Mouse (Mus musculus): ENCODE data around the gene Ccdc114. TPM values are rescaled to one million over a fixed set of nuclear protein-coding genes. Genes with fewer than 3 reads are reported as not detected.

The Ccdc114 gene
- total and polyA plus RNA-seq, 3 experiments, result 0.07 to 0.22 TPM; not detected in 1

GRCm38 (mm10) chr7:45988344-45988743 is 64.5 kb downstream of the Ccdc114 start:
- Histone ChIP-seq H3K9me3 (replicated peaks) (no peaks in the 10 kb centered on the region), H3K4me1 (ENCODE audit: insufficient read depth, low read depth, low read length) (no peaks in the 10 kb centered on the region), H3K27me3 (ENCODE audit: insufficient read depth, low read length) (peaks cover 5% of the 10 kb centered on the region; the same call in 1 of the 2 replicates), H3K4me3 (ENCODE audit: low read depth, low read length) (no peak overlapping the region), H3K36me3 (replicated peaks) (no peaks in the 10 kb centered on the region)
- no peak for TF ChIP-seq TAL1 (conservative IDR thresholded peaks at IDR 0.05; ENCODE audit: low read depth, low read length)
- no peak for ATAC-seq (ENCODE audit: extremely low read depth, insufficient number of reproducible peaks, low FRiP score, poor library complexity, severe bottlenecking)
- no peak for DNase-seq (ENCODE audit: low spot score)

GRCm38 (mm10) chr7:45992470-45992869 is 68.6 kb downstream of the Ccdc114 start:
- Histone ChIP-seq H3K27me3 (ENCODE audit: insufficient read depth, low read length) (peaks cover 12% of the 10 kb centered on the region; the same call in 1 of the 2 replicates), H3K36me3 (replicated peaks) (no peaks in the 10 kb centered on the region), H3K9me3 (replicated peaks) (no peaks in the 10 kb centered on the region), H3K4me1 (ENCODE audit: insufficient read depth, low read depth, low read length) (no peaks in the 10 kb centered on the region), H3K4me3 (ENCODE audit: low read depth, low read length) (no peak overlapping the region)
- no peak for TF ChIP-seq CTCF (IDR thresholded peaks at IDR 0.05; ENCODE audit: low read depth, low read length)
- TF ChIP-seq POLR2AphosphoS5 (IDR thresholded peaks at IDR 0.05; ENCODE audit: insufficient replicate concordance, low read depth, low read length), result no peak
- no peak for TF ChIP-seq TAL1 (conservative IDR thresholded peaks at IDR 0.05; ENCODE audit: low read depth, low read length)
- no peak for TF ChIP-seq GATA2 (IDR thresholded peaks at IDR 0.05; ENCODE audit: borderline replicate concordance, low read depth, low read length)
- TF ChIP-seq GATA1 (IDR thresholded peaks at IDR 0.05; ENCODE audit: borderline replicate concordance, low read length), result no peak
- ATAC-seq (ENCODE audit: extremely low read depth, insufficient number of reproducible peaks, low FRiP score, poor library complexity, severe bottlenecking) (no peak), DNase-seq (ENCODE audit: low spot score) (no peak)

Other genes starting within 250 kb of the Ccdc114 start
Only the 20 nearest of the 21 such genes appear.
- gene Sec1, start 229.7 kb upstream of the Ccdc114 start, total RNA-seq (2014; fragmentation: Nextera tagmentation), result not detected in 2 replicates
- gene Sec1, start 229.7 kb upstream of the Ccdc114 start, total RNA-seq (2017), result not detected in 2 replicates
- gene Sec1, start 229.7 kb upstream of the Ccdc114 start, polyA plus RNA-seq (2012), result 0.02 TPM in 1 of 2 replicates, not detected in the other
- 0.92 and 3.5 TPM in 2 replicates for gene Car11, start 224.2 kb upstream of the Ccdc114 start, total RNA-seq (2014; fragmentation: Nextera tagmentation)
- gene Car11, start 224.2 kb upstream of the Ccdc114 start, total RNA-seq (2017), result 0.16 and 0.58 TPM in 2 replicates
- 0.63 and 0.78 TPM in 2 replicates for gene Car11, start 224.2 kb upstream of the Ccdc114 start, polyA plus RNA-seq (2012)
- gene Dbp, start 219.0 kb upstream of the Ccdc114 start, total RNA-seq (2014; fragmentation: Nextera tagmentation), result 22.8 and 30.2 TPM in 2 replicates
- gene Dbp, start 219.0 kb upstream of the Ccdc114 start, total RNA-seq (2017), result 33.7 and 37.8 TPM in 2 replicates
- 18.0 and 23.0 TPM in 2 replicates for gene Dbp, start 219.0 kb upstream of the Ccdc114 start, polyA plus RNA-seq (2012)
- gene Rpl18, start 208.6 kb upstream of the Ccdc114 start, total RNA-seq (2014; fragmentation: Nextera tagmentation), result 3,054 and 3,291 TPM in 2 replicates
- 1,837 and 1,972 TPM in 2 replicates for gene Rpl18, start 208.6 kb upstream of the Ccdc114 start, total RNA-seq (2017)
- gene Rpl18, start 208.6 kb upstream of the Ccdc114 start, polyA plus RNA-seq (2012), result 14,383 and 17,578 TPM in 2 replicates
- 16.3 and 21.4 TPM in 2 replicates for gene Sphk2, start 206.1 kb upstream of the Ccdc114 start, total RNA-seq (2014; fragmentation: Nextera tagmentation)
- 9.3 and 9.8 TPM in 2 replicates for gene Sphk2, start 206.1 kb upstream of the Ccdc114 start, total RNA-seq (2017)
- gene Sphk2, start 206.1 kb upstream of the Ccdc114 start, polyA plus RNA-seq (2012), result 96.0 and 115 TPM in 2 replicates
- gene Fam83e, start 202.9 kb upstream of the Ccdc114 start, total RNA-seq (2014; fragmentation: Nextera tagmentation), result 0.34 and 0.38 TPM in 2 replicates
- 1.2 and 1.3 TPM in 2 replicates for gene Fam83e, start 202.9 kb upstream of the Ccdc114 start, total RNA-seq (2017)
- gene Fam83e, start 202.9 kb upstream of the Ccdc114 start, polyA plus RNA-seq (2012), result 0.49 and 0.77 TPM in 2 replicates
- gene Spaca4, start 198.3 kb upstream of the Ccdc114 start, total RNA-seq (2014; fragmentation: Nextera tagmentation), result not detected in 2 replicates
- not detected in 2 replicates for gene Spaca4, start 198.3 kb upstream of the Ccdc114 start, total RNA-seq (2017)
- gene Spaca4, start 198.3 kb upstream of the Ccdc114 start, polyA plus RNA-seq (2012), result not detected in 2 replicates
- 1.1 TPM in 1 of 2 replicates, not detected in the other for gene Lmtk3, start 140.3 kb upstream of the Ccdc114 start, total RNA-seq (2014; fragmentation: Nextera tagmentation)
- gene Lmtk3, start 140.3 kb upstream of the Ccdc114 start, total RNA-seq (2017), result not detected in 2 replicates
- gene Lmtk3, start 140.3 kb upstream of the Ccdc114 start, polyA plus RNA-seq (2012), result 0.03 TPM in 2 replicates
- gene Sult2b1, start 139.4 kb upstream of the Ccdc114 start, total RNA-seq (2014; fragmentation: Nextera tagmentation), result not detected in 2 replicates
- gene Sult2b1, start 139.4 kb upstream of the Ccdc114 start, total RNA-seq (2017), result 0.05 and 0.35 TPM in 2 replicates
- gene Sult2b1, start 139.4 kb upstream of the Ccdc114 start, polyA plus RNA-seq (2012), result not detected in 2 replicates
- 14.5 and 18.5 TPM in 2 replicates for gene Cyth2, start 109.5 kb upstream of the Ccdc114 start, total RNA-seq (2014; fragmentation: Nextera tagmentation)
- 40.9 and 47.6 TPM in 2 replicates for gene Cyth2, start 109.5 kb upstream of the Ccdc114 start, total RNA-seq (2017)
- 85.5 and 121 TPM in 2 replicates for gene Cyth2, start 109.5 kb upstream of the Ccdc114 start, polyA plus RNA-seq (2012)
- gene Kcnj14, start 99.3 kb upstream of the Ccdc114 start, total RNA-seq (2014; fragmentation: Nextera tagmentation), result 0.30 TPM in 1 of 2 replicates, not detected in the other
- gene Kcnj14, start 99.3 kb upstream of the Ccdc114 start, total RNA-seq (2017), result 0.23 and 0.33 TPM in 2 replicates
- gene Kcnj14, start 99.3 kb upstream of the Ccdc114 start, polyA plus RNA-seq (2012), result 0.39 and 0.57 TPM in 2 replicates
- 10.2 and 16.9 TPM in 2 replicates for gene Grwd1, start 93.1 kb upstream of the Ccdc114 start, total RNA-seq (2014; fragmentation: Nextera tagmentation)
- 20.6 and 21.9 TPM in 2 replicates for gene Grwd1, start 93.1 kb upstream of the Ccdc114 start, total RNA-seq (2017)
- 62.9 and 72.8 TPM in 2 replicates for gene Grwd1, start 93.1 kb upstream of the Ccdc114 start, polyA plus RNA-seq (2012)
- gene Kdelr1, start 51.3 kb upstream of the Ccdc114 start, total RNA-seq (2014; fragmentation: Nextera tagmentation), result 125 and 135 TPM in 2 replicates
- 54.8 and 55.2 TPM in 2 replicates for gene Kdelr1, start 51.3 kb upstream of the Ccdc114 start, total RNA-seq (2017)
- gene Kdelr1, start 51.3 kb upstream of the Ccdc114 start, polyA plus RNA-seq (2012), result 209 and 350 TPM in 2 replicates
- gene Grin2d, start 45.7 kb upstream of the Ccdc114 start, total RNA-seq (2014; fragmentation: Nextera tagmentation), result not detected in 2 replicates
- gene Grin2d, start 45.7 kb upstream of the Ccdc114 start, total RNA-seq (2017), result under 0.01 and 0.11 TPM in 2 replicates
- gene Grin2d, start 45.7 kb upstream of the Ccdc114 start, polyA plus RNA-seq (2012), result 0.01 TPM in 2 replicates
- gene Syngr4, start 27.4 kb upstream of the Ccdc114 start, total RNA-seq (2014; fragmentation: Nextera tagmentation), result 33.2 and 36.2 TPM in 2 replicates
- gene Syngr4, start 27.4 kb upstream of the Ccdc114 start, total RNA-seq (2017), result 3.7 and 6.4 TPM in 2 replicates
- 42.5 and 44.9 TPM in 2 replicates for gene Syngr4, start 27.4 kb upstream of the Ccdc114 start, polyA plus RNA-seq (2012)
- 14.4 and 15.3 TPM in 2 replicates for gene Tmem143, start 27.1 kb upstream of the Ccdc114 start, total RNA-seq (2014; fragmentation: Nextera tagmentation)
- gene Tmem143, start 27.1 kb upstream of the Ccdc114 start, total RNA-seq (2017), result 11.7 and 13.2 TPM in 2 replicates
- gene Tmem143, start 27.1 kb upstream of the Ccdc114 start, polyA plus RNA-seq (2012), result 33.8 and 37.8 TPM in 2 replicates
- gene Emp3, start 2.7 kb upstream of the Ccdc114 start, total RNA-seq (2014; fragmentation: Nextera tagmentation), result not detected in 2 replicates
- gene Emp3, start 2.7 kb upstream of the Ccdc114 start, total RNA-seq (2017), result 4.8 and 7.6 TPM in 2 replicates
- gene Emp3, start 2.7 kb upstream of the Ccdc114 start, polyA plus RNA-seq (2012), result 1.9 and 2.8 TPM in 2 replicates
- not detected in 2 replicates for gene Abcc6, start 106.2 kb downstream of the Ccdc114 start, total RNA-seq (2014; fragmentation: Nextera tagmentation)
- under 0.01 TPM in 2 replicates for gene Abcc6, start 106.2 kb downstream of the Ccdc114 start, total RNA-seq (2017)
- gene Abcc6, start 106.2 kb downstream of the Ccdc114 start, polyA plus RNA-seq (2012), result 0.02 TPM in 1 of 2 replicates, not detected in the other
- 26.4 and 35.0 TPM in 2 replicates for gene Nomo1, start 109.6 kb downstream of the Ccdc114 start, total RNA-seq (2014; fragmentation: Nextera tagmentation)
- gene Nomo1, start 109.6 kb downstream of the Ccdc114 start, total RNA-seq (2017), result 47.8 and 52.7 TPM in 2 replicates
- gene Nomo1, start 109.6 kb downstream of the Ccdc114 start, polyA plus RNA-seq (2012), result 43.8 and 47.2 TPM in 2 replicates
- gene Kcnj11, start 176.7 kb downstream of the Ccdc114 start, total RNA-seq (2014; fragmentation: Nextera tagmentation), result not detected in 2 replicates
- 0.23 TPM in 1 of 2 replicates, not detected in the other for gene Kcnj11, start 176.7 kb downstream of the Ccdc114 start, total RNA-seq (2017)
- not detected in 2 replicates for gene Kcnj11, start 176.7 kb downstream of the Ccdc114 start, polyA plus RNA-seq (2012)

Data from G1E (cell line).